Mouse (Mus musculus) kidney, adult 2 months (tissue): Measurements from ENCODE around the gene Tsc1.

ENCODE experiments used
- CTCF ChIP-seq: fragments of 200-500 bp; conservative IDR thresholded peaks from 2 replicates; pipeline ENCODE4 v1.5.1; 2011; ENCODE audit warnings: low read depth, mild to moderate bottlenecking, control low read depth, low read length, moderate library complexity, mixed read lengths; ENCODE audit not compliant: insufficient read depth, insufficient read length
- POLR2A ChIP-seq: fragments of 200-500 bp; IDR thresholded peaks from one replicate; pipeline ENCODE4 v1.6.1; 2011; ENCODE audit warnings: low read depth, low read length, control low read depth

DNA sequence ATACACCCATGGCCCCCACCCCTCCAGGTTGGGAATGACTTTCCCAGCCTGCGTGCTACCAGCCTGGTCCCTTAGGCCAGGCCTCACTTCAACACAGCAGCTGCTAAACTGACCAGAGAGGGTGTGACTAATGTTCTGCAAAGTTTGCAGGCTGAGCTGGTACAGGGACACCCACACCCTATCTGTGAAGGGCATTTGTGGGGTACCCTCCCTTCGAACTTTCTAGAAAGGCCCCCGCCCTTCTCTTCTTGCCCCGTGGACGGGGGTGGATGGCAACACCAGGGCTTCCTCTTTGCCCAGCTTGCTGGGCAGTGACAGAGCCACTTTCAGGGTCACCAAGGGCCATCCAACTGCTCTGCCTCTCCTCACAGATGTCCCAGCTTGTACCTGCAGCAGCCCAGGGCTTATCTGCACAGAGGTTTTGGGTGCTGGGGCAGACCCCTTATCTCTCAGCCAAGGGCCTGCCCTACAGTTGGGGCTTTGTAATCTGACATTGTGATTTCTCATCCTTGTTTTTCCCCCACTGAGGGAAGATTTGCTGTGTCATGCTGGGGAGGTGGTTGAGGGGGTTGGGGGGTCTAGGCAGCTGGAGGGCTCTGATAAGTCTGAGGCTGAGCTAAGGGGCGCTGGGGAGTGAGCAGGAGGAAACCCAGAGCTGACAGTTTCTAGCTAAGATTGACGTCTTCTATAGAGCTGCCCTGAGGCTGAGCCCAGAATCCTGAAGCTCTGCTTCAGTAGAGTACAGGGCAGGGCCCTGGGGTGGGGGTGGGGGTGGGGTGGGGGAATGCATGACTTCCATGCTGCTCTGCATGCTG lies 43.1 kb upstream of the Tsc1 start:
- TF ChIP-seq CTCF, result no peak
- TF ChIP-seq POLR2A, result no peak
